In the genomic region with DNA sequence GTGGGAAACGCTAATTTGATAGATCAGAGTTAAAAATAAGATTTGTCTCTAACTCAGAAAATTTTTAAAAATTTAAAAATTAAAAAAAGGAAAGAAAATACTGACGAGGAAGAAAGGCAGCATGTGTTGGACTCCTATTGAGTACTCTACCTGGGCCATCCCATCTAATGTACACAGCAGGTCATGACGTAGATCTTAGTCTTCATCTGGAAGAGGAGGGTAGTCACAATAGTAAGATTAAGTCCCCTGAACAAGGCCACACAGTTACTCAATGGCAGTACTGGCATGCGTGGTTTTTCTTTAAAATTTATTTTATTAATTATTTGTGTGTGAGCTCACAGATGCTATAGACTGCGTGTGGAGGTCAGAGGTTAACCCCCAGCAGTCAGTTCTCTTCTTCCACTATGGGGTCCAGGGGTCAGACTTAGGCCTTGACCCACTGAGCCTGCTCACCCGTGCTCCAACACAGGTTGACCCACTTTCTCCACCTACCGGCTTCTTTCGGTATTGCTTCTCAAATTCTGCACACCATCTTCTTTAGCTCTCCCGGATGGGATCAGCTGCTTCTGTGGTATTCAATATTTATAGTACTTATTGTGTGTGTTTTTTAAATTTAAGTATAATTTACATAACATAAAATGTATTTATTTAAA, we compare ENCODE assay signal across 8 mouse cellular contexts. TPM values are rescaled to one million over a fixed set of nuclear protein-coding genes. Genes with fewer than 3 reads are reported as not detected.
DNase-seq lines count a peak whose midpoint lies in the region; ATAC-seq and TF ChIP-seq lines count a peak whose summit lies in the region.

No protein-coding gene starts in this region.

- no peaks in the 10 kb centered on the region for H3K27me3 ChIP-seq in forebrain, postnatal 0 days (ENCODE audit: insufficient read depth, low read length)
- no peaks in the 10 kb centered on the region for H3K27me3 ChIP-seq in liver, embryonic 12.5 days (replicated peaks)
- no peaks in the 10 kb centered on the region for H3K27me3 ChIP-seq in neural tube, embryonic 11.5 days (ENCODE audit: control insufficient read depth, insufficient read depth, low read length)

- in situ Hi-C loops in ES-E14 (cut with MboI; ENCODE audit: low sequenced_read_pairs in 2 of 2, unreplicated experiment in 2 of 2) = no loop called here

- no peak overlapping the region for H3K9ac ChIP-seq in ES-E14 (ENCODE audit: insufficient read depth, low read depth, low read length, poor library complexity, severe bottlenecking)
- H3K9ac ChIP-seq in forebrain, postnatal 0 days = no peak overlapping the region
- H3K9ac ChIP-seq in liver, embryonic 12.5 days = no peak overlapping the region
- H3K9ac ChIP-seq in neural tube, embryonic 11.5 days (ENCODE audit: low read length) = no peak overlapping the region

- TF ChIP-seq CTCF in forebrain, postnatal 0 days (IDR thresholded peaks at IDR 0.05; ENCODE audit: low read depth) = peak; percentile 53

- no peaks in the 10 kb centered on the region; a peak in 1 of 4 replicates for H3K4me1 ChIP-seq in ES-E14 (ENCODE audit: control insufficient read depth in 2 of 2, insufficient read depth in 2 of 2, low read length in 2 of 2, poor library complexity in 1 of 2)
- no peaks in the 10 kb centered on the region for H3K4me1 ChIP-seq in forebrain, postnatal 0 days (ENCODE audit: insufficient read depth)
- H3K4me1 ChIP-seq in liver, embryonic 12.5 days = no peaks in the 10 kb centered on the region
- H3K4me1 ChIP-seq in neural tube, embryonic 11.5 days (ENCODE audit: control insufficient read depth, insufficient read depth, low read length) = no peaks in the 10 kb centered on the region

- H3K4me3 ChIP-seq in ES-E14 (ENCODE audit: insufficient read depth in 1 of 2, low read depth in 1 of 2, low read length in 2 of 2, poor library complexity in 1 of 2, severe bottlenecking in 1 of 2) = no peak overlapping the region
- H3K4me3 ChIP-seq in forebrain, postnatal 0 days (ENCODE audit: low read depth, low read length) = no peak overlapping the region
- no peak overlapping the region for H3K4me3 ChIP-seq in liver, embryonic 12.5 days
- no peak overlapping the region for H3K4me3 ChIP-seq in neural tube, embryonic 11.5 days (ENCODE audit: low read depth, low read length)

- H3K9me3 ChIP-seq in ES-E14 (ENCODE audit: control insufficient read depth, insufficient read depth, low read depth, low read length) = no peaks in the 10 kb centered on the region
- H3K9me3 ChIP-seq in forebrain, postnatal 0 days (ENCODE audit: low read length) = no peaks in the 10 kb centered on the region
- no peaks in the 10 kb centered on the region for H3K9me3 ChIP-seq in liver, embryonic 12.5 days (replicated peaks)
- H3K9me3 ChIP-seq in neural tube, embryonic 11.5 days (ENCODE audit: control insufficient read depth, low read length) = no peaks in the 10 kb centered on the region

- H3K36me3 ChIP-seq in ES-E14 (ENCODE audit: control insufficient read depth, insufficient read depth, low read length, poor library complexity, severe bottlenecking) = no peaks in the 10 kb centered on the region
- no peaks in the 10 kb centered on the region for H3K36me3 ChIP-seq in forebrain, postnatal 0 days (ENCODE audit: insufficient read depth)
- H3K36me3 ChIP-seq in liver, embryonic 12.5 days = no peaks in the 10 kb centered on the region
- H3K36me3 ChIP-seq in neural tube, embryonic 11.5 days (ENCODE audit: control insufficient read depth, insufficient read depth, low read length) = no peaks in the 10 kb centered on the region

- no peak overlapping the region for H3K4me2 ChIP-seq in forebrain, postnatal 0 days (ENCODE audit: low read depth)
- H3K4me2 ChIP-seq in liver, embryonic 12.5 days = no peak overlapping the region
- no peak overlapping the region for H3K4me2 ChIP-seq in neural tube, embryonic 11.5 days (ENCODE audit: low read depth)

- ATAC-seq in forebrain, postnatal 0 days = peak; percentile 60
- peak; percentile 54 for ATAC-seq in liver, embryonic 12.5 days
- peak; percentile 55 for ATAC-seq in neural tube, embryonic 11.5 days (ENCODE audit: insufficient read depth, low FRiP score, low TSS enrichment)

- no peak overlapping the region for H3K27ac ChIP-seq in ES-E14 (ENCODE audit: insufficient read depth, low read depth, low read length, poor library complexity, severe bottlenecking)
- no peak overlapping the region for H3K27ac ChIP-seq in forebrain, postnatal 0 days (ENCODE audit: low read depth, low read length)
- H3K27ac ChIP-seq in liver, embryonic 12.5 days = no peak overlapping the region
- H3K27ac ChIP-seq in neural tube, embryonic 11.5 days (ENCODE audit: low read depth, low read length) = no peak overlapping the region

- WGBS in forebrain, postnatal 0 days = 43% methylated on average over 9 of the region's 9 CpGs
- WGBS in liver, embryonic 12.5 days (ENCODE audit: insufficient replicate concordance) = 34% methylated on average over 9 of the region's 9 CpGs
- 44% methylated on average over 9 of the region's 9 CpGs for WGBS in neural tube, embryonic 11.5 days

- DNase-seq in 416B (ENCODE audit: low read depth) (peak; percentile 77), ES-E14 (ENCODE audit: low read depth, low spot score) (peak; percentile 74)
- DNase-seq in cerebellum, adult 18-20 months = peak; percentile 73 to 74
- DNase-seq in forebrain, postnatal 0 days = peak; percentile 40
- DNase-seq in kidney, adult 18-20 months = peak; percentile 71
- peak; percentile 59 for DNase-seq in neural tube, embryonic 11.5 days (ENCODE audit: low spot score)
- peak; percentile 60 for DNase-seq in thymus, postnatal 0 days (ENCODE audit: low spot score)

TF ChIP-seq in ES-E14, 5 proteins besides CTCF, POLR2A, EP300 and RAD21:
- TF ChIP-seq ZC3H11A (IDR thresholded peaks at IDR 0.05; ENCODE audit: borderline replicate concordance, low read depth, low read length) (0 out of 2 replicates have a peak, but pooled peaks have one; percentile 15), MAFK (IDR thresholded peaks at IDR 0.05; ENCODE audit: insufficient read depth, low read depth, low read length) (no peak)

RNA-seq across cellular contexts. Expression of a gene that starts 6.0 kb away (rescaled TPM):
- 7.1 and 7.9 TPM in 2 replicates for total RNA-seq in ES-E14 (2012; rRNA removed)
- total RNA-seq in forebrain, postnatal 0 days (2014; rRNA removed) = 19.8 and 26.2 TPM in 2 replicates
- polyA plus RNA-seq in forebrain, postnatal 0 days (2015; fragmentation: Nextera tagmentation; extraction: Ambion mirVana) = 3.4 and 6.0 TPM in 2 replicates
- 2.8 and 3.2 TPM in 2 replicates for polyA plus RNA-seq in liver, embryonic 12.5 days (2016; fragmentation: Nextera tagmentation; extraction: Ambion mirVana)
- polyA plus RNA-seq in neural tube, embryonic 11.5 days (2014; fragmentation: Nextera tagmentation; extraction: Ambion mirVana) = 5.2 and 5.6 TPM in 2 replicates
- 4.0 and 5.3 TPM in 2 replicates for polyA plus RNA-seq in thymus, postnatal 0 days (2015; fragmentation: Nextera tagmentation; extraction: Ambion mirVana)

RNA-seq across cellular contexts. Expression of a gene that starts 20.3 kb away (rescaled TPM):
- total RNA-seq in ES-E14 (2012; rRNA removed) = 95.2 and 107 TPM in 2 replicates
- total RNA-seq in forebrain, postnatal 0 days (2014; rRNA removed) = 37.6 and 41.6 TPM in 2 replicates
- polyA plus RNA-seq in forebrain, postnatal 0 days (2015; fragmentation: Nextera tagmentation; extraction: Ambion mirVana) = 13.6 and 19.5 TPM in 2 replicates
- polyA plus RNA-seq in liver, embryonic 12.5 days (2016; fragmentation: Nextera tagmentation; extraction: Ambion mirVana) = 12.5 TPM in 2 replicates
- polyA plus RNA-seq in neural tube, embryonic 11.5 days (2014; fragmentation: Nextera tagmentation; extraction: Ambion mirVana) = 44.7 and 47.8 TPM in 2 replicates
- 15.0 and 15.9 TPM in 2 replicates for polyA plus RNA-seq in thymus, postnatal 0 days (2015; fragmentation: Nextera tagmentation; extraction: Ambion mirVana)
